Mouse (Mus musculus) erythroblast, embryonic 14.5 days (primary cell): ENCODE measurements at regions not wholly inside any gene's neighbourhood (a gene's known extent, or its start where the extent isn't known, plus 50 kb on each side); places are given as distances from the start of the nearest gene placed in this dataset.

ENCODE experiments used
- GATA1 ChIP-seq: IDR thresholded peaks from 2 replicates; pipeline ENCODE4 v1.6.1; 2012; ENCODE audit warnings: low read length, inconsistent platforms, mixed read lengths
- TAL1 ChIP-seq: IDR thresholded peaks from 3 replicates; pipeline ENCODE4 v1.6.1; 2012; ENCODE audit warnings: low read length, inconsistent platforms, mixed read lengths

GRCm38 (mm10) chr6:99887904-99888303, 161.7 kb upstream of the Prok2 start:
- TF ChIP-seq GATA1 (no peak), TAL1 (no peak)
